Mouse (Mus musculus): ENCODE measurements around the gene Dab2ip. TPM values are rescaled to one million over a fixed set of nuclear protein-coding genes. Genes with fewer than 3 reads are reported as not detected.

The Dab2ip gene
- polyA plus RNA-seq, 1 experiment from 2014 or later = 49.0 TPM

GRCm38 (mm10) chr2:35667746-35668145 lies 109.7 kb downstream of the Dab2ip start:
- no peak for ATAC-seq (replicated peaks; ENCODE audit: insufficient number of reproducible peaks, low FRiP score, low TSS enrichment)
- Histone ChIP-seq H3K9ac (ENCODE audit: low read depth, low read length) (no peak overlapping the region), H3K36me3 (ENCODE audit: control insufficient read depth, insufficient read depth, low read length) (0 out of 2 replicates have a peak, but pooled peaks cover 2% of the 10 kb centered on the region), H3K27ac (ENCODE audit: low read depth, low read length) (no peak overlapping the region), H3K4me1 (ENCODE audit: control insufficient read depth, insufficient read depth, low read length) (peaks cover 52% of the 10 kb centered on the region), H3K27me3 (ENCODE audit: control insufficient read depth, insufficient read depth, low read length) (no peaks in the 10 kb centered on the region), H3K9me3 (replicated peaks; ENCODE audit: control insufficient read depth, low read length) (no peaks in the 10 kb centered on the region), H3K4me2 (no peak overlapping the region), H3K4me3 (ENCODE audit: low read depth, low read length) (no peak overlapping the region)
- WGBS (ENCODE audit: insufficient replicate concordance) = 85% methylated on average over 8 of the region's 8 CpGs

- Histone ChIP-seq H3K9ac (ENCODE audit: low read depth, low read length) (no peak overlapping the region), H3K4me1 (ENCODE audit: control insufficient read depth, insufficient read depth, low read length) (peaks cover 54% of the 10 kb centered on the region), H3K27me3 (ENCODE audit: control insufficient read depth, insufficient read depth, low read length) (no peaks in the 10 kb centered on the region), H3K27ac (ENCODE audit: low read depth, low read length) (no peak overlapping the region), H3K36me3 (ENCODE audit: control insufficient read depth, insufficient read depth, low read length) (0 out of 2 replicates have a peak, but pooled peaks cover 2% of the 10 kb centered on the region), H3K4me3 (ENCODE audit: low read depth, low read length) (no peak overlapping the region), H3K9me3 (replicated peaks; ENCODE audit: control insufficient read depth, low read length) (no peaks in the 10 kb centered on the region), H3K4me2 (no peak overlapping the region)
- no peak for ATAC-seq (replicated peaks; ENCODE audit: insufficient number of reproducible peaks, low FRiP score, low TSS enrichment)
- WGBS (ENCODE audit: insufficient replicate concordance) = 70% methylated on average over 4 of the region's 4 CpGs
Observed at GRCm38 (mm10) chr2:35669217-35669616, 111.2 kb downstream of the Dab2ip start.

- H3K36me3 ChIP-seq (ENCODE audit: control insufficient read depth, insufficient read depth, low read length) = 0 out of 2 replicates have a peak, but pooled peaks cover 2% of the 10 kb centered on the region
- 74% methylated on average over 4 of the region's 4 CpGs for WGBS (ENCODE audit: insufficient replicate concordance)
- H3K4me3 ChIP-seq (ENCODE audit: low read depth, low read length) = no peak overlapping the region
- H3K4me2 ChIP-seq = no peak overlapping the region
- H3K27me3 ChIP-seq (ENCODE audit: control insufficient read depth, insufficient read depth, low read length) = no peaks in the 10 kb centered on the region
- ATAC-seq (replicated peaks; ENCODE audit: insufficient number of reproducible peaks, low FRiP score, low TSS enrichment) = no peak
- H3K4me1 ChIP-seq (ENCODE audit: control insufficient read depth, insufficient read depth, low read length) = peaks cover 58% of the 10 kb centered on the region
- H3K9me3 ChIP-seq (replicated peaks; ENCODE audit: control insufficient read depth, low read length) = no peaks in the 10 kb centered on the region
- no peak overlapping the region for H3K27ac ChIP-seq (ENCODE audit: low read depth, low read length)
- no peak overlapping the region for H3K9ac ChIP-seq (ENCODE audit: low read depth, low read length)
Observed at GRCm38 (mm10) chr2:35669748-35670147, 111.7 kb downstream of the Dab2ip start.

- no peak overlapping the region for H3K27ac ChIP-seq (ENCODE audit: low read depth, low read length)
- H3K27me3 ChIP-seq (ENCODE audit: control insufficient read depth, insufficient read depth, low read length) = no peaks in the 10 kb centered on the region
- no peak overlapping the region for H3K9ac ChIP-seq (ENCODE audit: low read depth, low read length)
- ATAC-seq (replicated peaks; ENCODE audit: insufficient number of reproducible peaks, low FRiP score, low TSS enrichment) = no peak
- H3K4me3 ChIP-seq (ENCODE audit: low read depth, low read length) = no peak overlapping the region
- peaks cover 64% of the 10 kb centered on the region for H3K4me1 ChIP-seq (ENCODE audit: control insufficient read depth, insufficient read depth, low read length)
- H3K9me3 ChIP-seq (replicated peaks; ENCODE audit: control insufficient read depth, low read length) = no peaks in the 10 kb centered on the region
- 0 out of 2 replicates have a peak, but pooled peaks cover 2% of the 10 kb centered on the region for H3K36me3 ChIP-seq (ENCODE audit: control insufficient read depth, insufficient read depth, low read length)
- no peak overlapping the region for H3K4me2 ChIP-seq
- 86% methylated on average over 9 of the region's 9 CpGs for WGBS (ENCODE audit: insufficient replicate concordance)
Observed at GRCm38 (mm10) chr2:35670300-35670699, 112.2 kb downstream of the Dab2ip start.

- no peak for ATAC-seq (replicated peaks; ENCODE audit: insufficient number of reproducible peaks, low FRiP score, low TSS enrichment)
Observed at GRCm38 (mm10) chr2:35671980-35672910, 114.2 kb downstream of the Dab2ip start.

GRCm38 (mm10) chr2:35673181-35673580 lies 115.1 kb downstream of the Dab2ip start:
- WGBS (ENCODE audit: insufficient replicate concordance) = 79% methylated on average over 3 of the region's 3 CpGs
- H3K9ac ChIP-seq (ENCODE audit: low read depth, low read length) = no peak overlapping the region
- H3K4me1 ChIP-seq (ENCODE audit: control insufficient read depth, insufficient read depth, low read length) = peaks cover 89% of the 10 kb centered on the region
- H3K27ac ChIP-seq (ENCODE audit: low read depth, low read length) = no peak overlapping the region
- no peaks in the 10 kb centered on the region for H3K9me3 ChIP-seq (replicated peaks; ENCODE audit: control insufficient read depth, low read length)
- H3K4me3 ChIP-seq (ENCODE audit: low read depth, low read length) = no peak overlapping the region
- H3K27me3 ChIP-seq (ENCODE audit: control insufficient read depth, insufficient read depth, low read length) = no peaks in the 10 kb centered on the region
- H3K4me2 ChIP-seq = no peak overlapping the region
- 0 out of 2 replicates have a peak, but pooled peaks cover under 1% of the 10 kb centered on the region for H3K36me3 ChIP-seq (ENCODE audit: control insufficient read depth, insufficient read depth, low read length)
- ATAC-seq (replicated peaks; ENCODE audit: insufficient number of reproducible peaks, low FRiP score, low TSS enrichment) = no peak

More at GRCm38 (mm10) chr2:35671980-35672910, 114.2 kb downstream of the Dab2ip start:
- Histone ChIP-seq H3K4me3 (ENCODE audit: low read depth, low read length) (no peak overlapping the region), H3K4me2 (no peak overlapping the region), H3K36me3 (ENCODE audit: control insufficient read depth, insufficient read depth, low read length) (0 out of 2 replicates have a peak, but pooled peaks cover 2% of the 10 kb centered on the region), H3K27me3 (ENCODE audit: control insufficient read depth, insufficient read depth, low read length) (no peaks in the 10 kb centered on the region), H3K27ac (ENCODE audit: low read depth, low read length) (peak overlapping the region; percentile 4; the same call in 1 of the 2 replicates), H3K4me1 (ENCODE audit: control insufficient read depth, insufficient read depth, low read length) (peaks cover 83% of the 10 kb centered on the region), H3K9me3 (replicated peaks; ENCODE audit: control insufficient read depth, low read length) (no peaks in the 10 kb centered on the region), H3K9ac (ENCODE audit: low read depth, low read length) (no peak overlapping the region)
- 64% methylated on average over 9 of the region's 9 CpGs for WGBS (ENCODE audit: insufficient replicate concordance)

GRCm38 (mm10) chr2:35673986-35674385 lies 115.9 kb downstream of the Dab2ip start:
- peaks cover 91% of the 10 kb centered on the region for H3K4me1 ChIP-seq (ENCODE audit: control insufficient read depth, insufficient read depth, low read length)
- no peaks in the 10 kb centered on the region for H3K27me3 ChIP-seq (ENCODE audit: control insufficient read depth, insufficient read depth, low read length)
- no peak overlapping the region for H3K27ac ChIP-seq (ENCODE audit: low read depth, low read length)
- ATAC-seq (replicated peaks; ENCODE audit: insufficient number of reproducible peaks, low FRiP score, low TSS enrichment) = no peak
- H3K4me3 ChIP-seq (ENCODE audit: low read depth, low read length) = no peak overlapping the region
- 51% methylated on average over 3 of the region's 3 CpGs for WGBS (ENCODE audit: insufficient replicate concordance)
- no peak overlapping the region for H3K9ac ChIP-seq (ENCODE audit: low read depth, low read length)
- no peaks in the 10 kb centered on the region for H3K36me3 ChIP-seq (ENCODE audit: control insufficient read depth, insufficient read depth, low read length)
- H3K4me2 ChIP-seq = no peak overlapping the region
- H3K9me3 ChIP-seq (replicated peaks; ENCODE audit: control insufficient read depth, low read length) = no peaks in the 10 kb centered on the region

- no peak for ATAC-seq (replicated peaks; ENCODE audit: insufficient number of reproducible peaks, low FRiP score, low TSS enrichment)
- Histone ChIP-seq H3K27ac (ENCODE audit: low read depth, low read length) (no peak overlapping the region), H3K4me1 (ENCODE audit: control insufficient read depth, insufficient read depth, low read length) (peaks cover 91% of the 10 kb centered on the region), H3K9ac (ENCODE audit: low read depth, low read length) (no peak overlapping the region), H3K27me3 (ENCODE audit: control insufficient read depth, insufficient read depth, low read length) (no peaks in the 10 kb centered on the region), H3K4me2 (no peak overlapping the region), H3K36me3 (ENCODE audit: control insufficient read depth, insufficient read depth, low read length) (no peaks in the 10 kb centered on the region), H3K9me3 (replicated peaks; ENCODE audit: control insufficient read depth, low read length) (no peaks in the 10 kb centered on the region), H3K4me3 (ENCODE audit: low read depth, low read length) (no peak overlapping the region)
- WGBS (ENCODE audit: insufficient replicate concordance) = 74% methylated on average over 5 of the region's 5 CpGs
Observed at GRCm38 (mm10) chr2:35674431-35674830, 116.4 kb downstream of the Dab2ip start.

All from heart, embryonic 11.5 days (tissue).